Mouse (Mus musculus) liver, postnatal 0 days (tissue): ENCODE results near the gene Otud4.

Source experiments
- CTCF ChIP-seq: sonication (generic); IDR thresholded peaks from 2 replicates; pipeline ENCODE4 v1.5.1; 2016; ENCODE audit warnings: antibody characterized with exemption, low read depth
- EP300 ChIP-seq: IDR thresholded peaks from 2 replicates; pipeline ENCODE4 v1.6.1; 2016; ENCODE audit warnings: antibody characterized with exemption, low read depth, mild to moderate bottlenecking

DNA sequence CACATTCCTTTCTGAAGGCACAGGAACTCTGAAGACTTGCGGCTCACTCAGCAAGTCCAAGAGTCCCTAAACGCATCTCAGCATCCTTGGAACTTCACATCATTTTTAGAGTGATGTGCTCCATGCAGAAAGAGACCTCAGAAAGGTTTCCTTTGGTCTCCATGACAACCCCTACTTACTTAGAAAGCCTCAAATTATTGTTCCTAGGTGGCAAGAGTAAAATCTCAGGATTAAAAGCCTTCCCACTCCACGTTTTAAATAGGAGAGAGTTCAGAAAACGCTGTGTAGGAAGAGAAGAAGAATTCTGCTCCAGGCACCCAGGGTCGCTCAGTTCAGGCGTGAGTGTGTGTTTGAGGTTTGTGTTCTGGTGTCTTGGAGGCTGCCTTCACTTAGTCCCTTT lies 27.1 kb upstream of the Otud4 start:
- no peak for TF ChIP-seq CTCF
- no peak for TF ChIP-seq EP300
